Mouse (Mus musculus): ENCODE data around the gene Ctdspl. TPM values are rescaled to one million over a fixed set of nuclear protein-coding genes. Genes with fewer than 3 reads are reported as not detected.

Ctdspl gene
- polyA plus RNA-seq, 2 experiments: 2.3 to 3.6 TPM

- no peaks in the 10 kb centered on the region for H3K4me1 ChIP-seq (replicated peaks; ENCODE audit: control insufficient read depth in 2 of 2, insufficient read depth in 2 of 2, low read length in 1 of 2)
- DNase-seq (ENCODE audit: low read depth in 3 of 3, low spot score in 3 of 3) (no peak), ATAC-seq (ENCODE audit: insufficient read depth) (no peak)
- H3K27ac ChIP-seq: no peak overlapping the region
- no peak overlapping the region for H3K4me2 ChIP-seq (ENCODE audit: low read depth)
- H3K36me3 ChIP-seq (replicated peaks; ENCODE audit: control insufficient read depth, insufficient read depth, low read depth): no peaks in the 10 kb centered on the region
- H3K4me3 ChIP-seq (ENCODE audit: insufficient read depth in 1 of 2, low read depth in 2 of 2, low read length in 2 of 2): no peak overlapping the region
- H3K9me3 ChIP-seq (ENCODE audit: control insufficient read depth, low read length): no peaks in the 10 kb centered on the region
- no peak overlapping the region for H3K9ac ChIP-seq (replicated peaks)
- WGBS (ENCODE audit: insufficient replicate concordance): 58% methylated on average over 8 of the region's 8 CpGs
- no peak for TF ChIP-seq EP300 (IDR thresholded peaks at IDR 0.05; ENCODE audit: low read depth)
- H3K27me3 ChIP-seq (ENCODE audit: control insufficient read depth, insufficient read depth, low read length): no peaks in the 10 kb centered on the region
Measured at GRCm38 (mm10) chr9:118914589-118914988, 11.7 kb upstream of the Ctdspl start.

GRCm38 (mm10) chr9:118915290-118915689 is 11.0 kb upstream of the Ctdspl start:
- Histone ChIP-seq H3K27ac (no peak overlapping the region), H3K4me3 (ENCODE audit: insufficient read depth in 1 of 2, low read depth in 2 of 2, low read length in 2 of 2) (no peak overlapping the region), H3K36me3 (replicated peaks; ENCODE audit: control insufficient read depth, insufficient read depth, low read depth) (no peaks in the 10 kb centered on the region), H3K9ac (replicated peaks) (no peak overlapping the region), H3K9me3 (ENCODE audit: control insufficient read depth, low read length) (no peaks in the 10 kb centered on the region), H3K27me3 (ENCODE audit: control insufficient read depth, insufficient read depth, low read length) (no peaks in the 10 kb centered on the region), H3K4me2 (ENCODE audit: low read depth) (no peak overlapping the region), H3K4me1 (replicated peaks; ENCODE audit: control insufficient read depth in 2 of 2, insufficient read depth in 2 of 2, low read length in 1 of 2) (no peaks in the 10 kb centered on the region)
- TF ChIP-seq EP300 (IDR thresholded peaks at IDR 0.05; ENCODE audit: low read depth) (no peak), CTCF (IDR thresholded peaks at IDR 0.05; ENCODE audit: low read depth) (peak; percentile 79)
- no peak for DNase-seq (ENCODE audit: low read depth in 3 of 3, low spot score in 3 of 3)
- 45% methylated on average over 5 of the region's 5 CpGs for WGBS (ENCODE audit: insufficient replicate concordance)
- ATAC-seq (ENCODE audit: insufficient read depth): no peak

- Histone ChIP-seq H3K9me3 (ENCODE audit: control insufficient read depth, low read length) (no peaks in the 10 kb centered on the region), H3K4me2 (ENCODE audit: low read depth) (no peak overlapping the region), H3K9ac (replicated peaks) (no peak overlapping the region), H3K4me1 (replicated peaks; ENCODE audit: control insufficient read depth in 2 of 2, insufficient read depth in 2 of 2, low read length in 1 of 2) (peaks cover 0 to 4% of the 10 kb centered on the region in 2 experiments; a peak in 2 of 4 replicates), H3K36me3 (replicated peaks; ENCODE audit: control insufficient read depth, insufficient read depth, low read depth) (no peaks in the 10 kb centered on the region), H3K4me3 (ENCODE audit: insufficient read depth in 1 of 2, low read depth in 2 of 2, low read length in 2 of 2) (no peak overlapping the region), H3K27ac (no peak overlapping the region), H3K27me3 (ENCODE audit: control insufficient read depth, insufficient read depth, low read length) (no peaks in the 10 kb centered on the region)
- TF ChIP-seq CTCF (IDR thresholded peaks at IDR 0.05; ENCODE audit: low read depth): no peak
- TF ChIP-seq EP300 (IDR thresholded peaks at IDR 0.05; ENCODE audit: low read depth): no peak
- WGBS (ENCODE audit: insufficient replicate concordance): 65% methylated on average over 16 of the region's 16 CpGs
- DNase-seq (ENCODE audit: low read depth in 3 of 3, low spot score in 3 of 3): no peak
- no peak for ATAC-seq (ENCODE audit: insufficient read depth)
Measured at GRCm38 (mm10) chr9:118919672-118920186, 6.5 kb upstream of the Ctdspl start.

GRCm38 (mm10) chr9:118920798-118921515 is 5.3 kb upstream of the Ctdspl start:
- no peak overlapping the region for H3K9ac ChIP-seq (replicated peaks)
- ATAC-seq (ENCODE audit: insufficient read depth) (no peak), DNase-seq (ENCODE audit: low read depth in 3 of 3, low spot score in 3 of 3) (no peak)
- H3K4me1 ChIP-seq (replicated peaks; ENCODE audit: control insufficient read depth in 2 of 2, insufficient read depth in 2 of 2, low read length in 1 of 2): peaks cover 2 to 6% of the 10 kb centered on the region in 2 experiments; a peak in 3 of 4 replicates
- H3K27ac ChIP-seq: no peak overlapping the region
- TF ChIP-seq EP300 (IDR thresholded peaks at IDR 0.05; ENCODE audit: low read depth): no peak
- TF ChIP-seq CTCF (IDR thresholded peaks at IDR 0.05; ENCODE audit: low read depth): peak; percentile 92
- no peaks in the 10 kb centered on the region for H3K9me3 ChIP-seq (ENCODE audit: control insufficient read depth, low read length)
- no peaks in the 10 kb centered on the region for H3K27me3 ChIP-seq (ENCODE audit: control insufficient read depth, insufficient read depth, low read length)
- H3K4me2 ChIP-seq (ENCODE audit: low read depth): no peak overlapping the region
- no peaks in the 10 kb centered on the region for H3K36me3 ChIP-seq (replicated peaks; ENCODE audit: control insufficient read depth, insufficient read depth, low read depth)
- H3K4me3 ChIP-seq (ENCODE audit: insufficient read depth in 1 of 2, low read depth in 2 of 2, low read length in 2 of 2): no peak overlapping the region
- 43% methylated on average over 12 of the region's 12 CpGs for WGBS (ENCODE audit: insufficient replicate concordance)

GRCm38 (mm10) chr9:118921926-118922325 is 4.3 kb upstream of the Ctdspl start:
- ATAC-seq (ENCODE audit: insufficient read depth) (no peak), DNase-seq (ENCODE audit: low read depth in 3 of 3, low spot score in 3 of 3) (no peak)
- Histone ChIP-seq H3K27me3 (ENCODE audit: control insufficient read depth, insufficient read depth, low read length) (no peaks in the 10 kb centered on the region), H3K4me1 (replicated peaks; ENCODE audit: control insufficient read depth in 2 of 2, insufficient read depth in 2 of 2, low read length in 1 of 2) (peaks cover 2 to 6% of the 10 kb centered on the region in 2 experiments; a peak in 3 of 4 replicates), H3K4me2 (ENCODE audit: low read depth) (no peak overlapping the region), H3K9ac (replicated peaks) (no peak overlapping the region), H3K9me3 (ENCODE audit: control insufficient read depth, low read length) (no peaks in the 10 kb centered on the region), H3K27ac (no peak overlapping the region), H3K36me3 (replicated peaks; ENCODE audit: control insufficient read depth, insufficient read depth, low read depth) (no peaks in the 10 kb centered on the region), H3K4me3 (ENCODE audit: insufficient read depth in 1 of 2, low read depth in 2 of 2, low read length in 2 of 2) (no peak overlapping the region)
- 28% methylated on average over 3 of the region's 3 CpGs for WGBS (ENCODE audit: insufficient replicate concordance)
- no peak for TF ChIP-seq EP300 (IDR thresholded peaks at IDR 0.05; ENCODE audit: low read depth)
- TF ChIP-seq CTCF (IDR thresholded peaks at IDR 0.05; ENCODE audit: low read depth): no peak
